Mouse (Mus musculus) MEL (cell line): ENCODE results near the gene Trim2. TPM values are rescaled to one million over a fixed set of nuclear protein-coding genes. Genes with fewer than 3 reads are reported as not detected.

ENCODE experiments used
- DNase-seq: peaks from one replicate; pipeline ENCODE4 v3.0.0; 2011; ENCODE audit warnings: low read depth, low spot score
- H3K27ac ChIP-seq: 2 replicates; pipeline ENCODE4 v1.5.1; 2012; ENCODE audit warnings: low read depth, mild to moderate bottlenecking, control low read depth, low read length, moderate library complexity; ENCODE audit not compliant: control insufficient read depth
- H3K27me3 ChIP-seq, 2 experiments: fragments of 150-350 bp in 1 of 2; sonication (generic) in 1 of 2; 2 replicates each; pipeline ENCODE4 v1.6.1; 2012; ENCODE audit warnings: low read length in 2 of 2, mild to moderate bottlenecking in 2 of 2, improper control_type of control experiment in 1 of 2, moderate library complexity in 1 of 2; ENCODE audit not compliant: insufficient read depth in 2 of 2, control insufficient read depth in 1 of 2
- H3K36me3 ChIP-seq, 2 experiments: 2 replicates each; pipeline ENCODE4 v1.6.1; 2012 to 2014; ENCODE audit warnings: low read length in 2 of 2, improper control_type of control experiment in 1 of 2, inconsistent platforms in 1 of 2, mild to moderate bottlenecking in 1 of 2; ENCODE audit not compliant: insufficient read depth in 2 of 2, control insufficient read depth in 1 of 2
- H3K4me1 ChIP-seq, 2 experiments: fragments of 150-350 bp in 1 of 2; sonication (generic) in 1 of 2; 2 replicates each; pipeline ENCODE4 v1.6.1; 2012; ENCODE audit warnings: low read length in 2 of 2, improper control_type of control experiment in 1 of 2, mild to moderate bottlenecking in 1 of 2; ENCODE audit not compliant: insufficient read depth in 2 of 2, control insufficient read depth in 1 of 2
- H3K4me3 ChIP-seq, 2 experiments: fragments of 150-350 bp in 1 of 2; sonication (generic) in 1 of 2; 2 replicates each; pipeline ENCODE4 v1.5.1; 2012; ENCODE audit warnings: low read depth in 2 of 2, low read length in 2 of 2, mild to moderate bottlenecking in 2 of 2, moderate library complexity in 2 of 2, control low read depth in 1 of 2, improper control_type of control experiment in 1 of 2; ENCODE audit not compliant: control insufficient read depth in 1 of 2, insufficient read depth in 1 of 2
- H3K79me2 ChIP-seq: 2 replicates; pipeline ENCODE4 v1.6.1; 2012; ENCODE audit warnings: mild to moderate bottlenecking, low read length, moderate library complexity; ENCODE audit not compliant: control insufficient read depth, poor library complexity, insufficient read depth
- H3K9ac ChIP-seq: 2 replicates; pipeline ENCODE4 v1.6.1; 2012; ENCODE audit warnings: low read depth, mild to moderate bottlenecking, control low read depth, low read length, moderate library complexity; ENCODE audit not compliant: control insufficient read depth, poor library complexity, severe bottlenecking
- H3K9me3 ChIP-seq: fragments of 150-350 bp; sonication (generic); replicated peaks from 2 replicates; pipeline ENCODE4 v1.6.1; 2012; ENCODE audit warnings: mild to moderate bottlenecking, low read length, improper control_type of control experiment, moderate library complexity; ENCODE audit not compliant: insufficient read depth
- BHLHE40 ChIP-seq: IDR thresholded peaks from 2 replicates; pipeline ENCODE4 v1.6.1; 2012; ENCODE audit warnings: low read depth, mild to moderate bottlenecking, inconsistent platforms, low read length, improper control_type of control experiment, borderline replicate concordance
- CHD1 ChIP-seq: IDR thresholded peaks from 2 replicates; pipeline ENCODE4 v1.6.1; 2012; ENCODE audit warnings: low read depth, mild to moderate bottlenecking, inconsistent platforms, low read length, improper control_type of control experiment
- CHD2 ChIP-seq: IDR thresholded peaks from 2 replicates; pipeline ENCODE4 v1.6.1; 2011; ENCODE audit warnings: low read length, improper control_type of control experiment
- CTCF ChIP-seq, 3 experiments: IDR thresholded peaks in 2 of 3; conservative IDR thresholded peaks in 1 of 3; 2 replicates each; pipeline ENCODE4 v1.5.1; 2011 to 2012; ENCODE audit warnings: low read length in 3 of 3, low read depth in 2 of 3, mild to moderate bottlenecking in 2 of 3, improper control_type of control experiment in 1 of 3, inconsistent platforms in 1 of 3, mixed read lengths in 1 of 3, moderate library complexity in 1 of 3; ENCODE audit not compliant: control insufficient read depth in 1 of 3, insufficient read depth in 1 of 3, poor library complexity in 1 of 3, severe bottlenecking in 1 of 3
- E2F4 ChIP-seq: IDR thresholded peaks from 2 replicates; pipeline ENCODE4 v1.6.1; 2011; ENCODE audit warnings: low read depth, low read length, improper control_type of control experiment, borderline replicate concordance
- ELF1 ChIP-seq: IDR thresholded peaks from 2 replicates; pipeline ENCODE4 v1.6.1; 2014; ENCODE audit warnings: low read depth, mild to moderate bottlenecking, inconsistent platforms, low read length, improper control_type of control experiment, moderate library complexity
- ETS1 ChIP-seq: IDR thresholded peaks from 2 replicates; pipeline ENCODE4 v1.6.1; 2012; ENCODE audit warnings: low read depth, mild to moderate bottlenecking, inconsistent platforms, low read length, improper control_type of control experiment, moderate library complexity
- GABPA ChIP-seq: IDR thresholded peaks from 2 replicates; pipeline ENCODE4 v1.6.1; 2012; ENCODE audit warnings: low read depth, mild to moderate bottlenecking, inconsistent platforms, low read length, improper control_type of control experiment, moderate library complexity
- GATA1 ChIP-seq: IDR thresholded peaks from 2 replicates; pipeline ENCODE4 v1.6.1; 2011; ENCODE audit warnings: low read depth, low read length, improper control_type of control experiment
- HCFC1 ChIP-seq: IDR thresholded peaks from 2 replicates; pipeline ENCODE4 v1.6.1; 2012; ENCODE audit warnings: low read depth, mild to moderate bottlenecking, inconsistent platforms, low read length, improper control_type of control experiment, moderate library complexity
- JUND ChIP-seq: IDR thresholded peaks from 2 replicates; pipeline ENCODE4 v1.6.1; 2011; ENCODE audit warnings: low read depth, mild to moderate bottlenecking, improper control_type of control experiment, low read length
- KAT2A ChIP-seq: conservative IDR thresholded peaks from 2 replicates; pipeline ENCODE4 v1.6.1; 2012; ENCODE audit warnings: low read depth, low read length, improper control_type of control experiment, inconsistent platforms
- MAFK ChIP-seq: IDR thresholded peaks from 2 replicates; pipeline ENCODE4 v1.6.1; 2011; ENCODE audit warnings: low read depth, mild to moderate bottlenecking, low read length, improper control_type of control experiment, borderline replicate concordance
- MAX ChIP-seq: IDR thresholded peaks from 2 replicates; pipeline ENCODE4 v1.6.1; 2011; ENCODE audit warnings: low read length, improper control_type of control experiment
- MAZ ChIP-seq: IDR thresholded peaks from 2 replicates; pipeline ENCODE4 v1.6.1; 2012; ENCODE audit warnings: low read depth, mild to moderate bottlenecking, inconsistent platforms, low read length, improper control_type of control experiment
- MEF2A ChIP-seq: IDR thresholded peaks from 2 replicates; pipeline ENCODE4 v1.6.1; 2014; ENCODE audit warnings: low read depth, mild to moderate bottlenecking, inconsistent platforms, low read length, improper control_type of control experiment; ENCODE audit not compliant: poor library complexity, insufficient replicate concordance, severe bottlenecking; ENCODE audit errors: extremely low read depth
- MYB ChIP-seq: IDR thresholded peaks from 2 replicates; pipeline ENCODE4 v1.6.1; 2011; ENCODE audit warnings: mild to moderate bottlenecking, low read depth, low read length, improper control_type of control experiment
- MYC ChIP-seq: IDR thresholded peaks from 2 replicates; pipeline ENCODE4 v1.6.1; 2011; ENCODE audit warnings: low read depth, mild to moderate bottlenecking, low read length, improper control_type of control experiment, moderate library complexity
- POLR2AphosphoS2 ChIP-seq: IDR thresholded peaks from 2 replicates; pipeline ENCODE4 v1.6.1; 2011; ENCODE audit warnings: low read length, improper control_type of control experiment
- RAD21 ChIP-seq: IDR thresholded peaks from 2 replicates; pipeline ENCODE4 v1.6.1; 2011; ENCODE audit warnings: mild to moderate bottlenecking, low read depth, low read length, improper control_type of control experiment
- RCOR1 ChIP-seq: IDR thresholded peaks from 2 replicates; pipeline ENCODE4 v1.6.1; 2012; ENCODE audit warnings: low read depth, mild to moderate bottlenecking, inconsistent platforms, low read length, improper control_type of control experiment
- SMC3 ChIP-seq: IDR thresholded peaks from 2 replicates; pipeline ENCODE4 v1.6.1; 2011; ENCODE audit warnings: low read depth, low read length, improper control_type of control experiment
- TAL1 ChIP-seq: IDR thresholded peaks from 2 replicates; pipeline ENCODE4 v1.6.1; 2012; ENCODE audit warnings: mild to moderate bottlenecking, inconsistent platforms, low read length, moderate library complexity, mixed read lengths
- TCF12 ChIP-seq: IDR thresholded peaks from 2 replicates; pipeline ENCODE4 v1.6.1; 2014; ENCODE audit warnings: low read depth, mild to moderate bottlenecking, inconsistent platforms, low read length, improper control_type of control experiment, moderate library complexity
- UBTF ChIP-seq: IDR thresholded peaks from 2 replicates; pipeline ENCODE4 v1.6.1; 2012; ENCODE audit warnings: low read depth, mild to moderate bottlenecking, inconsistent platforms, low read length, improper control_type of control experiment, moderate library complexity, borderline replicate concordance; ENCODE audit not compliant: insufficient read depth
- USF1 ChIP-seq: IDR thresholded peaks from 2 replicates; pipeline ENCODE4 v1.6.1; 2014; ENCODE audit warnings: low read depth, mild to moderate bottlenecking, inconsistent platforms, low read length, improper control_type of control experiment, moderate library complexity
- USF2 ChIP-seq, 2 experiments: IDR thresholded peaks; 2 replicates each; pipeline ENCODE4 v1.6.1; 2011 to 2012; ENCODE audit warnings: improper control_type of control experiment in 2 of 2, low read length in 2 of 2, borderline replicate concordance in 1 of 2, inconsistent platforms in 1 of 2, low read depth in 1 of 2, mild to moderate bottlenecking in 1 of 2; ENCODE audit not compliant: insufficient read depth in 1 of 2
- ZC3H11A ChIP-seq: IDR thresholded peaks from 2 replicates; pipeline ENCODE4 v1.6.1; 2012; ENCODE audit warnings: low read depth, mild to moderate bottlenecking, inconsistent platforms, low read length, improper control_type of control experiment
- ZKSCAN1 ChIP-seq: IDR thresholded peaks from 2 replicates; pipeline ENCODE4 v1.6.1; 2012; ENCODE audit warnings: low read depth, mild to moderate bottlenecking, inconsistent platforms, low read length, improper control_type of control experiment, moderate library complexity
- ZMIZ1 ChIP-seq: IDR thresholded peaks from 2 replicates; pipeline ENCODE4 v1.6.1; 2012; ENCODE audit warnings: low read depth, mild to moderate bottlenecking, inconsistent platforms, low read length, improper control_type of control experiment, moderate library complexity
- ZNF384 ChIP-seq: IDR thresholded peaks from 2 replicates; pipeline ENCODE4 v1.6.1; 2012; ENCODE audit warnings: low read depth, mild to moderate bottlenecking, inconsistent platforms, low read length, improper control_type of control experiment
- polyA plus RNA-seq, 2 experiments: library from polyadenylated mRNA; stranded (reverse) in 1 of 2; unstranded in 1 of 2; fragments of >175 nt in 1 of 2; fragments of >200 nt in 1 of 2; gene quantifications; 2 replicates each; pipeline versions ENCODE4 v1.2.1 to v1.2.4; 2012; ENCODE audit warnings: low replicate concordance in 2 of 2, low read depth in 1 of 2; ENCODE audit not compliant: insufficient read length in 2 of 2, insufficient read depth in 1 of 2, missing spikeins in 1 of 2
- total RNA-seq: library from RNA; depleted of rRNA; stranded (reverse); fragments of 300-350 nt; gene quantifications from 2 replicates; pipeline ENCODE4 v1.2.3, GENCODE M21; 2012

The Trim2 gene
- total and polyA plus RNA-seq, 3 experiments: 1.7 to 4.4 TPM; not detected in 1

DNA sequence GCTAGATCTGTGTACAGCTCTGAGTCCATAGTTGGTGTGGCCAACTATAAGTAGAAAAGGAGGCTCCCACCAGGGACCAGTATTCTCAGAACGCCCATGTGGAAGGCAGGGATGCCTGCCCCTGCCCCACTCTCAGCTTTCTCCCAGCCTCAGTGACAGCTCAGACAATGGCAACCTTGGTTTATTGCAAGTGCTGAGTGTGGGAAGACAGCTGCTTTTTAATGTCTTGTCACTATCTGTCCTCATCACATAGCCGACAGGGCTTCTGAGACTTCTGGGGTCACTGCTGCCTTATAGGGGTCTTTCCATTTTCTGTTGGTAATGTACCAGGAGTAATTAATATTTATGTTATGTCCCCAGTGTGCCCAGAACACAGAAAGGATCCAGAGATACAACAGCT is 42.3 kb downstream of the Trim2 start:
- TF ChIP-seq MYC: no peak
- no peak for TF ChIP-seq MAZ
- Histone ChIP-seq H3K27me3 (no peaks in the 10 kb centered on the region), H3K4me1 (peaks cover 5 to 7% of the 10 kb centered on the region in 2 experiments; a peak in 3 of 4 replicates), H3K9ac (no peak overlapping the region), H3K36me3 (peaks cover 0 to 2% of the 10 kb centered on the region in 2 experiments; a peak in 2 of 4 replicates), H3K4me3 (no peak overlapping the region), H3K9me3 (no peaks in the 10 kb centered on the region), H3K79me2 (no peaks in the 10 kb centered on the region; the same call in 1 of the 2 replicates), H3K27ac (no peak overlapping the region)
- DNase-seq: no peak

- peak; percentile 60 for DNase-seq
- Histone ChIP-seq H3K4me3 (peak overlapping the region in 1 of 2 experiments; percentile 26; a peak in 2 of 4 replicates), H3K27me3 (no peaks in the 10 kb centered on the region), H3K27ac (no peak overlapping the region), H3K4me1 (peaks cover 5 to 7% of the 10 kb centered on the region in 2 experiments; a peak in 3 of 4 replicates), H3K36me3 (peaks cover 0 to 7% of the 10 kb centered on the region in 2 experiments; a peak in 2 of 4 replicates), H3K9ac (peak overlapping the region; percentile 18; the same call in 1 of the 2 replicates), H3K9me3 (no peaks in the 10 kb centered on the region), H3K79me2 (peaks cover 1% of the 10 kb centered on the region; the same call in 1 of the 2 replicates)
- TF ChIP-seq GABPA: no peak
- TF ChIP-seq JUND: no peak
- no peak for TF ChIP-seq ETS1
- TF ChIP-seq MAFK: no peak
- peak; percentile 92 for TF ChIP-seq USF1
- no peak for TF ChIP-seq POLR2AphosphoS2
- no peak for TF ChIP-seq ZNF384
- no peak for TF ChIP-seq E2F4
- TF ChIP-seq GATA1: no peak
- TF ChIP-seq ZC3H11A: no peak
- TF ChIP-seq ELF1: peak; percentile 56; the same call in 1 of the 2 replicates
- TF ChIP-seq MYB: no peak
- no peak for TF ChIP-seq TAL1
- no peak for TF ChIP-seq RCOR1
- no peak for TF ChIP-seq TCF12
- no peak for TF ChIP-seq ZMIZ1
- no peak for TF ChIP-seq RAD21
- no peak for TF ChIP-seq MEF2A
- TF ChIP-seq HCFC1: 0 out of 2 replicates have a peak, but pooled peaks have one; percentile 27
- no peak for TF ChIP-seq MYC
- TF ChIP-seq CTCF (IDR thresholded peaks at IDR 0.05 in 2 of 3, conservative IDR thresholded peaks at IDR 0.05 in 1 of 3; ENCODE audit: control insufficient read depth in 1 of 3, insufficient read depth in 1 of 3, low read depth in 2 of 3, low read length in 3 of 3, poor library complexity in 1 of 3, severe bottlenecking in 1 of 3): no peak
- peak in 1 of 2 experiments; percentile 59; a peak in 1 of 4 replicates for TF ChIP-seq USF2 (IDR thresholded peaks at IDR 0.05; ENCODE audit: borderline replicate concordance in 1 of 2, insufficient read depth in 1 of 2, low read depth in 1 of 2, low read length in 2 of 2)
- peak; percentile 59; the same call in 1 of the 2 replicates for TF ChIP-seq MAX
- no peak for TF ChIP-seq SMC3
- TF ChIP-seq KAT2A: no peak
- TF ChIP-seq CHD2: no peak
- TF ChIP-seq CHD1: no peak
- TF ChIP-seq UBTF: no peak
- no peak for TF ChIP-seq BHLHE40
- no peak for TF ChIP-seq MAZ
- no peak for TF ChIP-seq ZKSCAN1
These were observed 43.9 kb downstream of the Trim2 start for GRCm38 (mm10) chr3:84262804-84263203.
